Mouse (Mus musculus) embryonic facial prominence, embryonic 14.5 days (tissue): ENCODE data around the gene Slc25a17. TPM values are rescaled to one million over a fixed set of nuclear protein-coding genes. Genes with fewer than 3 reads are reported as not detected.
A peak's percentile ranks its signal among the peaks of the same experiment; 100 is the strongest.

ENCODE experiments used
- ATAC-seq: fragments of 200-750 bp; cut with Nextera tagmentation; 2 replicates; pipeline ENCODE4 v1.8.0; 2017; ENCODE audit warnings: low read depth, moderate number of reproducible peaks, moderate TSS enrichment
- DNase-seq: peaks from one replicate; pipeline ENCODE4 v3.0.0-alpha.2; 2015; ENCODE audit warnings: low spot score
- H3K27ac ChIP-seq: fragments of 300-500 bp; sonication (generic); replicated peaks from 2 replicates; pipeline ENCODE4 v1.5.1; 2014; ENCODE audit warnings: low read depth, mild to moderate bottlenecking, low read length, moderate library complexity
- H3K27me3 ChIP-seq: fragments of 300-500 bp; sonication (generic); replicated peaks from 2 replicates; pipeline ENCODE4 v1.6.1; 2014; ENCODE audit warnings: low read length; ENCODE audit not compliant: control insufficient read depth, insufficient read depth
- H3K36me3 ChIP-seq: fragments of 300-500 bp; sonication (generic); 2 replicates; pipeline ENCODE4 v1.6.1; 2014; ENCODE audit warnings: low read length, mixed read lengths; ENCODE audit not compliant: control insufficient read depth, insufficient read depth
- H3K4me1 ChIP-seq: fragments of 300-500 bp; sonication (generic); 2 replicates; pipeline ENCODE4 v1.6.1; 2014; ENCODE audit warnings: antibody characterized with exemption, low read length; ENCODE audit not compliant: control insufficient read depth, insufficient read depth
- H3K4me2 ChIP-seq: fragments of 300-500 bp; sonication (generic); 2 replicates; pipeline ENCODE4 v1.6.1; 2014; ENCODE audit warnings: low read depth, mild to moderate bottlenecking, low read length, moderate library complexity, mixed read lengths
- H3K4me3 ChIP-seq: fragments of 300-500 bp; sonication (generic); 2 replicates; pipeline ENCODE4 v1.5.1; 2014; ENCODE audit warnings: low read depth, mild to moderate bottlenecking, low read length
- H3K9ac ChIP-seq: fragments of 300-500 bp; sonication (generic); 2 replicates; pipeline ENCODE4 v1.6.1; 2014; ENCODE audit warnings: low read depth, mild to moderate bottlenecking, low read length, moderate library complexity, mixed read lengths
- H3K9me3 ChIP-seq: fragments of 300-500 bp; sonication (generic); 2 replicates; pipeline ENCODE4 v1.6.1; 2016; ENCODE audit warnings: low read length; ENCODE audit not compliant: control insufficient read depth
- WGBS: fragments of 180-500 bp; shearing (Covaris S2); extraction: QIAGEN DNeasy Blood & Tissue Kit; methylation state at CpG from one replicate; pipeline ENCODE4 v1.1.7; 2014; 5-methylcytosine and 5-hydroxymethylcytosine counted together
- polyA plus RNA-seq: library from polyadenylated mRNA; unstranded; fragments of >200 nt; fragmentation: Nextera tagmentation; extraction: Ambion mirVana; gene quantifications from 2 replicates; pipeline ENCODE4 v1.2.1, GENCODE M21; 2014

Gene Slc25a17
- polyA plus RNA-seq, 1 experiment from 2014 or later, result 102 TPM

DNA sequence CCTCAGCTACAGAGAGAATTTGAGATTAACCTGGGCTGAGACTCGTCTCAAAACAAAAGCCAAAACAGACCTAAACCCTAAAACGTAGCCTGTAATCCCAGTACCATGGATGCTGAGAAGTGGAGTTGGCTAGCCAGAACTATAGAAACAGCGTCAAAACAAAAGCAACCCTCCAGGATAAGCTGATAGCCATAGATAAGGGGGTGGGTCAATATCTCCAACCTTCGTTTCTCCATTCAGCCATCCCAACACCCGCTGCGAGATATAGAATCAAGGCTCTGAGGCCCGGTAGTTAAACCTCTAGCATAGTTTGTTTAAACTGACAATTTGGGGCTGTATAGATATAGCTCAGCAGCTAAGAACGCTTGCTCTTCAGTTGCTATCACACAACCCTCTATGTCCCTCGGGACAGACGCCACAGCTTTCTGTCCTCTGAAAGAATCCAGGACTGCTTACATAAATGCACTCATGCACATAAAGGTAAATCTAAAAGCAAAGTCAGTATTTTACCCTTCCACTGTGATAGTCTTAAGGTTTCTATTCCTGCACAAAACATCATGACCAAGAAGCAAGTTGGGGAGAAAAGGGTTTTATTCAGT is 904 bp upstream of the Slc25a17 start:
- Histone ChIP-seq H3K36me3 (peaks cover 32% of the 10 kb centered on the region), H3K9ac (0 out of 2 replicates have a peak overlapping the region, but pooled peaks have one; percentile 15), H3K27me3 (no peaks in the 10 kb centered on the region), H3K9me3 (no peaks in the 10 kb centered on the region), H3K4me3 (no peak overlapping the region; the same call in 1 of the 2 replicates), H3K4me1 (peaks cover 13% of the 10 kb centered on the region), H3K4me2 (peak overlapping the region; percentile 87), H3K27ac (peak overlapping the region; percentile 85)
- 41% methylated on average over 10 of the region's 10 CpGs for WGBS
- DNase-seq, result no peak
- no peak for ATAC-seq

DNA sequence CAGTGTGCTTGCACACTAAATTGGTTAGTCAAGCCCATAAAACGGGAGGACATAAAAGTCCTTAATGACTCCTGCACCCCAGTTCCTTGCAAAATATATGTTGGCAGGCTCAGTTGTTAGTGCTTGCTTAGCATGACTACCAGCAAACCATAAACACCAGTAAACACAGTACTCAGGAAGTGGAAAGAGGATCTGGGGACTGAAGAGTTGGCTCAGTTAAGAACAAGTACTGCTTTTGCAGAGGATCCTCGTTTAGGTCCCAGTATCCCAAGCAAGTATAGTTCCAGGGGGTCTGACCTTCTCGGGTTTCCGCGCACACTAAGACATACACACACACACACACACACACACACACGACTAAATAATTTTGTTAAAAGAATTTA is 401 bp upstream of the Slc25a17 start:
- peaks cover 27% of the 10 kb centered on the region for H3K36me3 ChIP-seq
- no peaks in the 10 kb centered on the region for H3K9me3 ChIP-seq
- H3K27me3 ChIP-seq, result no peaks in the 10 kb centered on the region
- peak overlapping the region; percentile 85 for H3K27ac ChIP-seq
- H3K4me1 ChIP-seq, result peaks cover 13% of the 10 kb centered on the region
- 35% methylated on average over 6 of the region's 6 CpGs for WGBS
- peak overlapping the region; percentile 87 for H3K4me2 ChIP-seq
- DNase-seq, result no peak
- 0 out of 2 replicates have a peak overlapping the region, but pooled peaks have one; percentile 15 for H3K9ac ChIP-seq
- ATAC-seq, result peak; percentile 60; the same call in 1 of the 2 replicates
- peak overlapping the region; percentile 70 for H3K4me3 ChIP-seq

DNA sequence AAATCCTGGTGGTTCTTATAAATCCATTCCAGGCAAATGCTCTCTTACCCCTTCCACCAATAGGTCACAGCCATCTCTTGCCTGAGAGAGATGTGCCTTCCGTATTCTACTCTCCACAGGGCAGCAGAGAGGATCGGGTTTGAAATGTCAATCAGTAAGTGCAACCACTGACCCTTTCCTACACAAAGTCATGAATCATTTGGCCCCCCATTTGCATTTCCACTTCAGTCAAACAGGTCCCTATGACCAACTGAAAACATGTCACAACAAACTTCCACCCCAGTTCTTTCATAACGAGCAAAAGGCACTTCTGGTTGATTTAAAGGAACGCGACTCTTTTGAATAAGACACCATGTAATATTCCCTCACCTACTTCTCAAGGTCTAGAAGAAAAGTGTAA is 1.2 kb downstream of the Slc25a17 start:
- no peak for DNase-seq
- Histone ChIP-seq H3K27ac (no peak overlapping the region), H3K27me3 (no peaks in the 10 kb centered on the region), H3K9me3 (no peaks in the 10 kb centered on the region), H3K4me1 (peaks cover 13% of the 10 kb centered on the region), H3K4me2 (peak overlapping the region; percentile 87; the same call in 1 of the 2 replicates), H3K36me3 (peaks cover 12% of the 10 kb centered on the region), H3K4me3 (peak overlapping the region; percentile 70; the same call in 1 of the 2 replicates), H3K9ac (no peak overlapping the region)
- ATAC-seq, result no peak
- 85% methylated on average over 5 of the region's 5 CpGs for WGBS

DNA sequence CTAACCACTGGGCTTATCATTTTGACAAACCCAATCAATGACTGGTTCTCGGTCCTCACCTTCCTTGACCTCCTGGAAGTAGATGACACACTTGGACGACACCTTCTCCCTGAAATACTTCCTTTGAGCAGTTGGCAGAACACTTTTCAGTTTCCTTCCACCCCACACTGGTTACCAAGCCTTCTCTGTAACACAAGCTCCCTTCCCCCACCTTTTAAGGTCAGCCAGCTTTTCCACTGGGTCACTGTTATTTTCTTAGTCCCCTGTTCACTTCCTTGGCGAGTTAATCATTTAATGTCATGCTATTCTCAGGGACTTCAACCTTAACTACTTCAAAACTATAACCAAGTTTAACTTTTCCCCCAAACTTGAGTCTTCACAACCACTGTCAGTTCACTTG is 1.7 kb downstream of the Slc25a17 start:
- Histone ChIP-seq H3K36me3 (peaks cover 7% of the 10 kb centered on the region), H3K27ac (no peak overlapping the region), H3K9me3 (no peaks in the 10 kb centered on the region), H3K4me3 (no peak overlapping the region), H3K9ac (no peak overlapping the region), H3K4me1 (peaks cover 13% of the 10 kb centered on the region), H3K27me3 (no peaks in the 10 kb centered on the region), H3K4me2 (no peak overlapping the region)
- no peak for DNase-seq
- WGBS, result 82% methylated on average over 3 of the region's 3 CpGs
- no peak for ATAC-seq

DNA sequence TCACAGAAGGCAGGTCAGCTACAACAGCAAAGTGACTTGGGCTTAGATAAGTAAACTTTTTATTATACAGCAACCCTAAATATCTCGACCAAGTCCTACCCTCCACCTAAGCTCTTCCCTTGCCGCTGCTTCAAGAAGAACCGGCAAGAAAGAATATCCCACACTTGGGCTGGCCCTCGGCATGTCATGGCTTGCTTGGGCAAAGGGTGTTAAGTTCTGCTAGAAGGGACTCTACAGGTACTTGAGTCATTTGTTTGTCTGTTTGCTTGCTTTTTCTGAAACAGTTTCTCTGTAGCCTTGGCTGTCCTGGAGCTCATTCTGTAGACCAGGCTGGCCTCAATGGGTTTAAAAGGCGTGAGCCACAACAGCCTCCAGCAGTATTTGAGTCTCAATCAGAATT is 3.7 kb downstream of the Slc25a17 start:
- Histone ChIP-seq H3K27me3 (no peaks in the 10 kb centered on the region), H3K9me3 (no peaks in the 10 kb centered on the region), H3K27ac (0 out of 2 replicates have a peak overlapping the region, but pooled peaks have one; percentile 21), H3K4me3 (no peak overlapping the region), H3K4me2 (no peak overlapping the region), H3K36me3 (no peaks in the 10 kb centered on the region), H3K9ac (no peak overlapping the region), H3K4me1 (peaks cover 13% of the 10 kb centered on the region)
- DNase-seq (peak; percentile 30), ATAC-seq (no peak)
- WGBS, result 58% methylated on average over 5 of the region's 5 CpGs

DNA sequence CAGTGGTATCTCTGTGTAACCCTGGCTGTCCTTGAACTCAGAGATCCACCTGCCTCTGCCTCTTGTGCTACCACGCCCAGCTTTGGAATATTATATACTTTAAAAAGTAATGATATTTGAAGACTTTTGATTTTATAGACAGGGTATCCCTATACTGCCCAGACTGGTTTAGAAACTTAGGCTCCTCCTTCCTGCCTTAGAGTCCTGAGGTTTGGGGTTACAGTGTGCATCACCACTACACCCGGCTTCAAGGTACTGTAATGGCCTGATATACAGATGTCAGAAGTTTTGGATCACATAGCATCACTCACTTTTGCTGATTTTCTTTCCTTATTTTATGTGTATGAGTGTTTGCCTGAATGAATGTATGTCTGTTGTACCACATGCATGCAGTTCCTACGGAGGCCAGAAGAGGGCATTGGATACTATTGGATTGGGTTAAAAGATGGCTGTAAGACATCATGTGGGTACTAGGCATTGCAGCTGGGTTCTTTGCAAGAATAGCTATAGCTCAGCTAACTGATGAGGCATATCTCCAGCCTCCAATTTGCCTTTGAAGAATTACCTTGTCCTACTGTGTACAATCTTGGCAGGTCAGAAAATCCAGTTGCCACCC is 5.4 kb downstream of the Slc25a17 start:
- H3K27me3 ChIP-seq, result no peaks in the 10 kb centered on the region
- no peaks in the 10 kb centered on the region for H3K36me3 ChIP-seq
- no peak overlapping the region for H3K9ac ChIP-seq
- no peak overlapping the region for H3K4me3 ChIP-seq
- H3K27ac ChIP-seq, result no peak overlapping the region
- no peak for ATAC-seq
- WGBS, result 65% methylated on average over 3 of the region's 3 CpGs
- peaks cover 7% of the 10 kb centered on the region for H3K4me1 ChIP-seq
- H3K4me2 ChIP-seq, result no peak overlapping the region
- no peak for DNase-seq
- no peaks in the 10 kb centered on the region for H3K9me3 ChIP-seq

DNA sequence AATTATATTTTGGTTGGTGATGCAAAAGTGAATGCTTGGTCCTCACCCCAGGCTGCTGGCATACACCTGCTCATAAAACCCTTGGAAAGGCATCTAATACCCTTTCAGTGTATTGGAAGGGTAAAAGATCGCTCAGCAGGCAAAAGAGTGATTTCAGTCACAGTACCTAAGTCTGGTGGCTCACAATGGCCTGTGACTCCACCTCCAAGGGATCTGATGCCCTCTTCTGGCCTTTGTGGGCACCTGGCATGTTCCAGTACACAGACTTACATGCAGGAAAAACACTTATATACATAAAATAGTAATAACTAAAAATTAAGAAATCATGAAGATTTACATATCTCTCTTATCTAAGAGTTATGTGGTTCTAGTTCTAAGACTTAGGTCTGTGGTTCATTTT is 8.0 kb downstream of the Slc25a17 start:
- no peaks in the 10 kb centered on the region for H3K9me3 ChIP-seq
- H3K27ac ChIP-seq, result no peak overlapping the region
- no peaks in the 10 kb centered on the region for H3K27me3 ChIP-seq
- DNase-seq, result no peak
- no peak overlapping the region for H3K9ac ChIP-seq
- 62% methylated on average over 1 of the region's 1 CpGs for WGBS
- no peak for ATAC-seq
- H3K4me2 ChIP-seq, result no peak overlapping the region
- no peaks in the 10 kb centered on the region for H3K36me3 ChIP-seq
- peaks cover 3% of the 10 kb centered on the region; the same call in 1 of the 2 replicates for H3K4me1 ChIP-seq
- H3K4me3 ChIP-seq, result no peak overlapping the region

DNA sequence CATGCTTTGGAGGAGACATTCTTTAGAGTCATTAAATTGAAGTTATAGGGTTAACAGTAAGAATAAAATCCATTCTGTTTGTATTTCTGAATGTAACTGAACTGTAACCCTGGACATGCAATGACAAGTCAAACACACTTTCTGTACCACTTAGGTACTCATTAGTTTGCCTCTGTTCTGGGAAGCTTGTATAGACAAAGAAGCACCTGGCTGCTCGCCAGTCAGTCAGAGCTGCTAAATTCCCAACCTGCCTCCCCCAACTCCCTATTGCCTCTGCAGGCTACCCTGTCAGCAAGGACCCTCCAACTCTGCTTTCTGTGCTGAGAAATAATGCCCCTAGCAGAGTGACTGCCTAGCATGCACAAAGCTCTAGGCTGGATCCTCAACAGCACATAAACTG is 10.2 kb downstream of the Slc25a17 start:
- H3K27ac ChIP-seq, result no peak overlapping the region; the same call in 1 of the 2 replicates
- peak; percentile 84 for DNase-seq
- 67% methylated on average over 1 of the region's 1 CpGs for WGBS

More for the DNA sequence above, 10.2 kb downstream of the Slc25a17 start:
- H3K27me3 ChIP-seq, result no peaks in the 10 kb centered on the region
- H3K9ac ChIP-seq, result no peak overlapping the region; the same call in 1 of the 2 replicates
- H3K4me2 ChIP-seq, result no peak overlapping the region
- H3K36me3 ChIP-seq, result no peaks in the 10 kb centered on the region
- ATAC-seq, result peak; percentile 41; the same call in 1 of the 2 replicates
- H3K4me1 ChIP-seq, result peaks cover 3% of the 10 kb centered on the region; the same call in 1 of the 2 replicates
- no peak overlapping the region for H3K4me3 ChIP-seq
- no peaks in the 10 kb centered on the region for H3K9me3 ChIP-seq
